Mouse (Mus musculus) cerebellum, adult 9-11 months (tissue): ENCODE data around the gene Tbc1d19.
A peak's percentile ranks its signal among the peaks of the same experiment; 100 is the strongest.

Experiments used
- DNase-seq: peaks from one replicate; pipeline ENCODE4 v3.0.0; 2022

The Tbc1d19 gene

GRCm38 (mm10) chr5:53809115-53809991 lies at the start of gene Tbc1d19:
Gene Tbc1d19 (plus strand): TSS chr5:53809606.
- peak; percentile 84 for DNase-seq

- no peak for DNase-seq
These were observed 49.5 kb upstream of the Tbc1d19 start for GRCm38 (mm10) chr5:53759912-53760311.

- no peak for DNase-seq
These were observed 48.5 kb upstream of the Tbc1d19 start for GRCm38 (mm10) chr5:53760914-53761313.

- no peak for DNase-seq
These were observed 48.1 kb upstream of the Tbc1d19 start for GRCm38 (mm10) chr5:53761346-53761745.

- no peak for DNase-seq
These were observed 24.4 kb upstream of the Tbc1d19 start for GRCm38 (mm10) chr5:53784818-53785520.

GRCm38 (mm10) chr5:53801379-53801778 lies 8.0 kb upstream of the Tbc1d19 start:
- no peak for DNase-seq

- no peak for DNase-seq
These were observed 10.3 kb downstream of the Tbc1d19 start for GRCm38 (mm10) chr5:53819711-53820110.

- DNase-seq, result no peak
These were observed 16.5 kb downstream of the Tbc1d19 start for GRCm38 (mm10) chr5:53825886-53826285.

GRCm38 (mm10) chr5:53834489-53834888 lies 25.1 kb downstream of the Tbc1d19 start:
- DNase-seq, result no peak

GRCm38 (mm10) chr5:53841256-53841655 lies 31.9 kb downstream of the Tbc1d19 start:
- no peak for DNase-seq

GRCm38 (mm10) chr5:53848294-53848942 lies 39.0 kb downstream of the Tbc1d19 start:
- no peak for DNase-seq

GRCm38 (mm10) chr5:53852574-53852973 lies 43.2 kb downstream of the Tbc1d19 start:
- DNase-seq, result no peak

- no peak for DNase-seq
These were observed 45.2 kb downstream of the Tbc1d19 start for GRCm38 (mm10) chr5:53854561-53854960.

GRCm38 (mm10) chr5:53856011-53856410 lies 46.6 kb downstream of the Tbc1d19 start:
- DNase-seq, result no peak

- no peak for DNase-seq
These were observed 55.7 kb downstream of the Tbc1d19 start for GRCm38 (mm10) chr5:53865146-53865545.

- no peak for DNase-seq
These were observed 56.6 kb downstream of the Tbc1d19 start for GRCm38 (mm10) chr5:53865991-53866390.

- peak; percentile 53 for DNase-seq
These were observed 62.4 kb downstream of the Tbc1d19 start for GRCm38 (mm10) chr5:53871665-53872312.

- no peak for DNase-seq
These were observed 65.6 kb downstream of the Tbc1d19 start for GRCm38 (mm10) chr5:53874966-53875365.

- DNase-seq, result no peak
These were observed 71.3 kb downstream of the Tbc1d19 start for GRCm38 (mm10) chr5:53880724-53881123.

GRCm38 (mm10) chr5:53881381-53881990 lies 72.1 kb downstream of the Tbc1d19 start:
- no peak for DNase-seq

- DNase-seq, result no peak
These were observed 92.0 kb downstream of the Tbc1d19 start for GRCm38 (mm10) chr5:53901406-53901805.

- DNase-seq, result no peak
These were observed 93.4 kb downstream of the Tbc1d19 start for GRCm38 (mm10) chr5:53902757-53903156.

GRCm38 (mm10) chr5:53909201-53909600 lies 99.8 kb downstream of the Tbc1d19 start:
- no peak for DNase-seq
